Mouse (Mus musculus): ENCODE measurements around the gene Phc2.

- TF ChIP-seq CTCF (IDR thresholded peaks at IDR 0.05) (no peak), POLR2A (IDR thresholded peaks at IDR 0.05; ENCODE audit: insufficient read depth, low read depth, low read length) (no peak)
These were observed 100.6 kb downstream of the Phc2 start, which contains the start of gene A3galt2 for GRCm38 (mm10) chr4:128755064-128755463.
